Mouse (Mus musculus) ES-E14 (cell line): ENCODE results near the gene Smarca4. TPM values are rescaled to one million over a fixed set of nuclear protein-coding genes. Genes with fewer than 3 reads are reported as not detected.
"Not testable (repeated sequence)": the region's sequence is repeated elsewhere in the genome, so short reads cannot be mapped to it uniquely, and the experiment has no call there.

Experiments used
- DNase-seq: peaks from one replicate; pipeline ENCODE4 v3.0.0-alpha.2; 2013; ENCODE audit warnings: low read depth, low spot score
- H3K27ac ChIP-seq: 2 replicates; pipeline ENCODE4 v1.5.1; 2012; ENCODE audit warnings: low read depth, mild to moderate bottlenecking, low read length, moderate library complexity, mixed read lengths; ENCODE audit not compliant: poor library complexity, insufficient read depth, severe bottlenecking
- H3K36me3 ChIP-seq: 2 replicates; pipeline ENCODE4 v1.6.1; 2012; ENCODE audit warnings: mild to moderate bottlenecking, low read length, moderate library complexity, mixed read lengths; ENCODE audit not compliant: control insufficient read depth, poor library complexity, insufficient read depth, severe bottlenecking
- H3K4me1 ChIP-seq, 2 experiments: fragments of 150-350 bp in 1 of 2; sonication (generic) in 1 of 2; 2 replicates each; pipeline ENCODE4 v1.6.1; 2012; ENCODE audit warnings: low read length in 2 of 2, mild to moderate bottlenecking in 1 of 2, mixed read lengths in 1 of 2; ENCODE audit not compliant: control insufficient read depth in 2 of 2, insufficient read depth in 2 of 2, poor library complexity in 1 of 2
- H3K4me3 ChIP-seq, 2 experiments: fragments of 150-350 bp in 1 of 2; sonication (generic) in 1 of 2; 2 replicates each; pipeline ENCODE4 v1.5.1; 2012; ENCODE audit warnings: low read length in 2 of 2, low read depth in 1 of 2, mild to moderate bottlenecking in 1 of 2, mixed read lengths in 1 of 2; ENCODE audit not compliant: insufficient read depth in 1 of 2, poor library complexity in 1 of 2, severe bottlenecking in 1 of 2
- H3K9ac ChIP-seq: 2 replicates; pipeline ENCODE4 v1.6.1; 2012; ENCODE audit warnings: low read depth, mild to moderate bottlenecking, low read length, mixed read lengths; ENCODE audit not compliant: poor library complexity, insufficient read depth, severe bottlenecking
- H3K9me3 ChIP-seq: fragments of 150-350 bp; sonication (generic); 2 replicates; pipeline ENCODE4 v1.6.1; 2012; ENCODE audit warnings: low read depth, mild to moderate bottlenecking, low read length; ENCODE audit not compliant: control insufficient read depth, insufficient read depth
- CHD2 ChIP-seq: IDR thresholded peaks from 2 replicates; pipeline ENCODE4 v1.6.1; 2014; ENCODE audit warnings: mild to moderate bottlenecking, low read depth, low read length, inconsistent platforms
- HCFC1 ChIP-seq: IDR thresholded peaks from 2 replicates; pipeline ENCODE4 v1.6.1; 2012; ENCODE audit warnings: low read length, inconsistent platforms, borderline replicate concordance; ENCODE audit not compliant: insufficient read depth
- MAFK ChIP-seq: IDR thresholded peaks from 2 replicates; pipeline ENCODE4 v1.6.1; 2014; ENCODE audit warnings: mild to moderate bottlenecking, low read depth, low read length, inconsistent platforms; ENCODE audit not compliant: insufficient read depth
- ZC3H11A ChIP-seq: IDR thresholded peaks from 2 replicates; pipeline ENCODE4 v1.6.1; 2012; ENCODE audit warnings: low read depth, mild to moderate bottlenecking, inconsistent platforms, low read length, borderline replicate concordance
- ZNF384 ChIP-seq: IDR thresholded peaks from 2 replicates; pipeline ENCODE4 v1.6.1; 2012; ENCODE audit warnings: low read depth, low read length, inconsistent platforms
- in situ Hi-C, 2 experiments: fragments of 600-800 bp; cut with MboI; formaldehyde crosslinking; loops; one replicate each; pipeline ENCODE4 v1.15.1; 2025; ENCODE audit warnings: low sequenced_read_pairs in 2 of 2, inconsistent platforms in 1 of 2; ENCODE audit not compliant: unreplicated experiment in 2 of 2
- total RNA-seq: library from RNA; depleted of rRNA; stranded (reverse); fragments of 300-350 nt; gene quantifications from 2 replicates; pipeline ENCODE4 v1.2.3, GENCODE M21; 2012

Gene Smarca4
- total RNA-seq, 1 experiment, result 122 TPM

- peak overlapping the region; percentile 77 for H3K9ac ChIP-seq
- peaks cover 0 to 7% of the 10 kb centered on the region in 2 experiments; a peak in 1 of 4 replicates for H3K4me1 ChIP-seq
- in situ Hi-C loops, result no loop called here
- no peak for DNase-seq
- H3K9me3 ChIP-seq, result no peaks in the 10 kb centered on the region
- H3K27ac ChIP-seq, result peak overlapping the region; percentile 17; the same call in 1 of the 2 replicates
- H3K36me3 ChIP-seq, result peaks cover 31% of the 10 kb centered on the region
- H3K4me3 ChIP-seq, result peak overlapping the region; percentile 73 to 83
- TF ChIP-seq CHD2, result no peak
- no peak for TF ChIP-seq ZC3H11A
- TF ChIP-seq MAFK, result no peak
- no peak for TF ChIP-seq HCFC1
- no peak for TF ChIP-seq ZNF384
Measured at GRCm38 (mm10) chr9:21591831-21592702, 23.9 kb upstream of the Smarca4 start.

DNA sequence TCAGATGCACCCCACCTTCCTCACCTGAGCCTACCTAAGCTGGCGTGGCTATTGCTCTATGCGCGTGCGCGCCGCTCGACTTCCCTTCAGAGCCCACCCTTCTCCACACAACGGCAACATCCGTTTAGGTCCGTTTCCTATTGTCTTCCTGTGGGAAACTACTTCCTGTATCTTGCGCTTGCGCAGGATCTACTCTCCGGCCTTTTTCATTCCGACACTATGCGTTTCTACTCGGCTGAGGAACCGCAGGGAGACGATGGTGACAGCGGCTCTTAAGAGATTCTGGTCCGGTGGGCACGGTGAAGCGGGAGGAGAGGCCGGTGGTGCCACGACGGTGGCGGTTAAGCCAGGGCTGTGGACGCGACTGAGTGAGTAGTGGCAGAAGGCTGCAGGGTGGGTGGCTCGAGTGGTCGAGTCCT lies 23.3 kb upstream of the Smarca4 start, which contains the start of the genes Timm29 and Yipf2:
Timm29 (plus strand) TSS at position 20 of the 419 bp plus-strand sequence.
Yipf2 (minus strand) TSS at position 126 of the 419 bp plus-strand sequence.
- Histone ChIP-seq H3K9ac (peak within 1 kb of the TSS; percentile 91), H3K4me1 (peaks cover 0 to 5% of the 10 kb centered on the region in 2 experiments; a peak in 1 of 4 replicates), H3K9me3 (no peaks in the 10 kb centered on the region), H3K4me3 (peak within 1 kb of the TSS; percentile 83 to 94), H3K36me3 (peaks cover 24% of the 10 kb centered on the region), H3K27ac (peak within 1 kb of the TSS; percentile 17; the same call in 1 of the 2 replicates)
- peak; percentile 98 for DNase-seq
- peak; percentile 77 for TF ChIP-seq CHD2
- no peak for TF ChIP-seq MAFK
- TF ChIP-seq ZNF384, result no peak
- TF ChIP-seq ZC3H11A, result no peak
- TF ChIP-seq HCFC1, result peak; percentile 97
- in situ Hi-C loops, result no loop called here

DNA sequence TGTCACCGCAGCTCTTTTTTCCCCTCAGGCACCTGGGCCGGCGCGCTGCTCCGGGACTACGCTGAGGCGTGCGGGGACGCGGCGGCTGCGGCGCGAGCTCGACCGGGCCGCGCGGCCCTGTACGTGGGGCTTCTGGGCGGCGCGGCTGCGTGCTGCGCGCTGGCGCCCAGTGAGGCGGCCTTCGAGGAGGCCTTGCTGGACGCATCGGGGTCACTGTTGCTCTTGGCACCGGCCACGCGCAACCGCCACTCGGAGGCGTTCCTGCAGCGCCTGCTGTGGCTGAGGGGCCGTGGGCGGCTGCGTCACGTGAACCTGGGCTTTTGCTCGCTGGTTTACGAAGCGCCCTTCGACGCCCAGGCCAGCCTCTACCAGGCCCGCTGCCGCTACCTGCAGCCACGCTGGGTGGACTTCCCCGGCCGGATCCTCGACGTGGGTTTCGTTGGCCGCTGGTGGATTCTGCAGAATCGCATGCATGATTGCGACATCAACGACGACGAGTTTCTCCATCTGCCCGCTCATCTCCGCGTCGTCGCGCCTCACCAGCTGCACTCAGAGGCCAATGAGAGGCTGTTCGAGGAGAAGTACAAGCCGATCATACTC lies 22.7 kb upstream of the Smarca4 start:
- H3K9me3 ChIP-seq, result no peaks in the 10 kb centered on the region
- peaks cover 19% of the 10 kb centered on the region for H3K36me3 ChIP-seq
- no peak for DNase-seq
- in situ Hi-C loops, result no loop called here
- peak overlapping the region; percentile 83 to 94 for H3K4me3 ChIP-seq
- 0 out of 4 replicates have a peak, but pooled peaks cover 0 to 2% of the 10 kb centered on the region in 2 experiments for H3K4me1 ChIP-seq
- TF ChIP-seq ZC3H11A (no peak), ZNF384 (no peak), CHD2 (no peak), HCFC1 (no peak), MAFK (no peak)
- H3K27ac ChIP-seq, result no peak overlapping the region
- H3K9ac ChIP-seq, result peak overlapping the region; percentile 91

DNA sequence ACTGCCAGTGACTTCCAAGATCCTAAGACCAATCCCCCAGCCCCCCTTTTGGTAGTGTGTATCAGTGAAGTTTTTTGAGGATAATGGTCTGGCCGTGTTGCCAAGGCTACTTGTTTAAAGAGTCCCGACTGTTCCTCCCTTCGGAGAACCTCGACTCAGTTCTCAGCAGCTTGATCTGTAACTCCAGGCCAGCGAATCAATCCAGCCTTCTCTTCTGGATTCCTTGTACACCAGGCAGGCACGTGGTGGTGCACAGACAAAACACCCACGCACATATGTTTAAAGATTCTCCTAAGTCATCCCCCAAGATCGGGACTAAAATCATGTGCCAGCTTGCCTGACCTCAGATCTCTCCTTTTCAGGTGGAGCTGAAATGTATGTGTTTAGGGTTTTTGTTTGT lies 21.6 kb upstream of the Smarca4 start:
- DNase-seq, H3K27ac ChIP-seq, H3K36me3 ChIP-seq, in situ Hi-C loops, H3K4me3 ChIP-seq, H3K9me3 ChIP-seq, H3K4me1 ChIP-seq: not testable (repeated sequence)
- H3K9ac ChIP-seq, result 0 out of 2 replicates have a peak overlapping the region, but pooled peaks have one; percentile 5
